Mouse (Mus musculus): ENCODE measurements around the gene Nenf. TPM values are rescaled to one million over a fixed set of nuclear protein-coding genes. Genes with fewer than 3 reads are reported as not detected.

The Nenf gene
- total RNA-seq (2017), result 1.9 to 4.4 TPM (median 2.5 TPM) in 3 replicates

DNA sequence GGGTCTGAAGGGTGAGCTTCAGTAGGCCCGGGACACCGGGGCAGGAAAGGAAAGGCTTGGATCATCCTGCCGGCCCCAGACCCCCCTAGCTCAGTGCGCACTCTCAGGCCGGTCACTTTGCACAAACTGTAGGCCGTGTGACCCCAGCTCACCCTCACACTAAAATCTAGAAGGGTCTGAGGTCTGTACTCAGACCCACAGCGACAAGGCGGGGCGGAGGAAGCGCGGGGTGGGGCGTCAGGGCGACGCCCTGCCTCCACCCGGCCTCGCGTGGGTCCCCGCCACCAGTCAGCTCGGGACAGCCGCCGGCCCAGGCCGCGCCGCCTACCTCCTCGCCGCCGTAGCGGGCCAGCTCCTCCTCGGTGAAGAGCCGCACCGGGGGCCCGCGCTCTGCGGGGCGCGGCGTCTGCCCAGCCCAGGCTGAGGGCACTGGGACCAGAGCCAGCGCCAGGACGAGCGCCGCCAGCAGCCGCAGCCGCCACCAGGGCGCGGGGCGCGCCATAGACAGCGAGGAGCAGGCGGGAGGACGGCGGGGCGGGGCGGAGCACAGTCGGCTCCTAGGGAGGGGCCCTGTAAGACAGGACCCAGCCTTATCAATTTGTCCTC, at the start of gene Nenf:
TSS of gene Nenf (minus strand) at position 604 of the 606 bp plus-strand sequence.
- ATAC-seq (replicated peaks; ENCODE audit: insufficient number of reproducible peaks, low FRiP score, low TSS enrichment, poor library complexity, severe bottlenecking), result no peak; the same call in none of the 2 replicates

DNA sequence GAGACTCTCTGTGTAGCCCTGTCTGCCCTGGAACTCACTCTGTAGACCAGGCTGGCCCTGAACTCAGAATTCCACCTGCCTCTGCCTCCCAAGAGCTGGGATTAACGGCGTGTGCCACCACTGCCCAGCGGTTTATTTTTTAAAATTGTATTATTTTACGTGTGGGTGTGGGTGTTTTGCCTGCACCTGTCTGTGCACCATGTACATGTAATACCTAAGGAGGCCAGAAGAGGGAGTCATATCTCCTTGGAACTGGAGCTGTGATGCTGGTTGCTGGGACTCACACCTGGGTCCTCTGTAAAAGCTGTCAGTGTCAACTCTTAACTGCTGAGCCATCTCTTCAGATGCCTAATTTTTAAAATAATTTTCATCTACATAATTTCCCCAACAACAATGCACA, 46.5 kb upstream of the Nenf start:
- peak; percentile 60 for ATAC-seq (replicated peaks; ENCODE audit: insufficient number of reproducible peaks, low FRiP score, low TSS enrichment, poor library complexity, severe bottlenecking)

DNA sequence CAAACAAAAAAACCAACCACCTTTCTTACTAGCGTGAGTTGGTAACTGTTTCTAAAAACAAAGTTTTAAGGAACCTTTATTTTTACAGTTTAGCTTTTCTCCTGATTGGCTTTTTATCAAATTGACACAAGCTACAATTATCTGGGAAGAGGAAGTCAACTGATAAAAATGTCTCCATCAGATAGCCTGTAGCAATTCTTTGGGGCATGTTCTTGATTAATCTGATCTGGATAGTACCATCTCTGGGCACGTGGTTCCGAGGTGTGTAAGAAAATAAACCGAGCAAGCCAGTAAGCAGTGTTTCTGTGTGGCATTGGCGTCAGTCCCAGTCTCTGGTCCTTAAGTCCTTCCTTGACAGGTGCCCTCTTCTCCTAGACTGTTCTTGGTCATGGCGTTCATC, 44.4 kb upstream of the Nenf start:
- no peak for ATAC-seq (replicated peaks; ENCODE audit: insufficient number of reproducible peaks, low FRiP score, low TSS enrichment, poor library complexity, severe bottlenecking)

DNA sequence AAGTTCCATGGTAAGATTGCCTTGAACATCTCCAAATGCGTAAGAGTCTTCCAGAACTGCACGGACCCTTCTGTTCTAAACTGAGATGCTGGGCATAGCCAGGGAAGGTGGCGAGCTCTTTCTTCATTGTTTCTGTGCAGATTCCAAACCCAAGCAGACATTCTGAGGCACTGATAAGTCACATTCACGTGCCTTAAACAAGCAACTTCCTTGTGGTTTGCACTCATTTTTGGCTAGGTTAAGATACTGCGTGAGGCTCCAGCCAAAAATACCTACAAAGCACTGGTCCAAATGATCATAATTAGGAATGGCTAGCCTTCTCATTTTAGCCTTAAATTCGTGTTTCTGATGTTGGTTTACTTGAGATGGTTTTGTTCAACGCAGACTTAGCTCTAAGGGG, 41.5 kb upstream of the Nenf start:
- ATAC-seq (replicated peaks; ENCODE audit: insufficient number of reproducible peaks, low FRiP score, low TSS enrichment, poor library complexity, severe bottlenecking), result no peak

DNA sequence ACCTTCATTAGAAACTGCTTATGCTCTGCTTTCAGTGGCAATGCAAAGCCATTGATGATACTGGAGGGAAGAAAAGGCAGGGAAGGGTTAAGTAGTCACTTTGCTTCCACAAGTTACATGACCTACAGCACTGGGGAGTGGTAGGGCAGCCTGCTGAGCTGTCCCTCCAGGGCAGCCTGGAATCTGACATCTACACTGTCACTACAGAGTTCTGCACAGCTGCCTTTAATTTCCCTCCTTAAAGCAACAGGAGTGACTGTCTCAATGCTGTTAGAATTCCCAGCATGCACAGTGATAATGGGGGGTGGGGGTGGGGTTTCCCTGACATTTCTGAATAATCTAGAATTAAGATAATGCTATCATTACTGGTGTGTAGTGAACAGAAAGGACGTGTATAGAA, 38.9 kb upstream of the Nenf start:
- ATAC-seq (replicated peaks; ENCODE audit: insufficient number of reproducible peaks, low FRiP score, low TSS enrichment, poor library complexity, severe bottlenecking), result no peak

DNA sequence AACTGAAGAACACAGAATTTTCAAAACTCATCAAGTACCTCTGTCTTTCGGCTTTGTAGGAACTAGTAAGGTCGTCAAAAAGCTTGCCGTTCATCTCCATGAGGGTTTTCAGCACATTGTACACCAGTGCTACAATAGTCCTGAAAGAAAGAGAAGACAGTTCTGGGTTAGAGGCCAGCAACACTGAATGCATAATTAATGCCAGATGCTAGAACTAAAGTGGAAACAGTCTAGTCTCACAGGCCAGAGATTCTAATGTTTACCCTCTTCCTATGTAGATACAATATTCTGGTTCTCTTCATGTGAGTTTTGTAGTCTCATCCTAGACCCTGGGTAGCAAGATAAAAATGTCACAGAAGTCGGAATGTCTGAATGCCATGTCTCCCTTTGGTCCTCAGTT, 35.8 kb upstream of the Nenf start:
- ATAC-seq (replicated peaks; ENCODE audit: insufficient number of reproducible peaks, low FRiP score, low TSS enrichment, poor library complexity, severe bottlenecking), result no peak

DNA sequence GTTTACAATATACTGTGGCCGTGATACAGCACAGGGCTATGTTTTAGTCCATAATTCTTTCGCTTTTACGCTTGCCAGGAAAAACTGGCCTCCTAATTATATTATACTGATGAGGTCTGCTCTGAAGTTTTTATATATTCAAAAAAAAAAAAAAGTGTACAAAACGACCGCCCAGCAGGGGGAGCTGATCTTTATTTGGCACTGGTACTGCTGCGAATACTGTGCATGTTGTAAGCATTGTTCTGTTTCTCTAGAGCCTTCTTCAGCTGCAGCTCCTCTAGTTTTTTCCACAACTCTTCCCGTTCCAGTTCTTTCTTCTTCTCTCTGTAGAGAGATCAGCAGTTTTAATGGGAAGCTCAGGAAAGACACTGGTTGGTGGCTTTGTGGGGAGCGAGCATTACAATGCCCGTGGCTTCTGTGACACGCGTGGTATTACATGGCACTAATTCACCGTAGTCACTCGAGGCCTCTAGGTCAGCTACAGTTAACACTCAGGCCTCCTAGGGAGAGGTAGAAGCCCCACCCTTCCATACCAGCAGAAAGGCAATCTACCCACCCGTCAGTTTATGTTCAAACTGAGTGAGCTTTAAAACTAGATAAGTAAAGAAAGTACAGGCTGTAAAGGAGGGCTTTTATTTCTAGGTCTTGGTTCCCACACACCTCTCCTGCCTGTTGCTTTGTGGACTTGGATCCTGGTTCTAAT, 34.9 kb upstream of the Nenf start:
- ATAC-seq (replicated peaks; ENCODE audit: insufficient number of reproducible peaks, low FRiP score, low TSS enrichment, poor library complexity, severe bottlenecking), result no peak

DNA sequence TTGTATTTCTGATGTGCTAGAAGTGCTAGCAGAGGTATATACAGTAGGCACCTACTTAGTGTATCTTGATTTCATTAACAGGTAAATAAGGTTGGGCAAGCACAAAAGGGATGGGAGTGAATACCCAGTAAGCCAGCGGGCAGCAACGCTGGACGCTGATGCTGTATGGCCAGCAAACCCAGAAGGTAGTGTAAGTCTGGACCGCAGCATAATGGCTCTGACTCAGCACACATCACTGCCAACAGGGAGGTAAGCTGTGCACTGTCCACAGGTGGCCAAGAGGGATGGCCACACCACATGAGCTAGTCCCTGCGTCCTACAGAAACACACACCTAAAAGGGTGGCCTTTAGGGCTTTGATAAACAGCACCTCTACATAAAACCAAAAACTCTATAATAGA, 32.4 kb upstream of the Nenf start:
- ATAC-seq (replicated peaks; ENCODE audit: insufficient number of reproducible peaks, low FRiP score, low TSS enrichment, poor library complexity, severe bottlenecking), result no peak

DNA sequence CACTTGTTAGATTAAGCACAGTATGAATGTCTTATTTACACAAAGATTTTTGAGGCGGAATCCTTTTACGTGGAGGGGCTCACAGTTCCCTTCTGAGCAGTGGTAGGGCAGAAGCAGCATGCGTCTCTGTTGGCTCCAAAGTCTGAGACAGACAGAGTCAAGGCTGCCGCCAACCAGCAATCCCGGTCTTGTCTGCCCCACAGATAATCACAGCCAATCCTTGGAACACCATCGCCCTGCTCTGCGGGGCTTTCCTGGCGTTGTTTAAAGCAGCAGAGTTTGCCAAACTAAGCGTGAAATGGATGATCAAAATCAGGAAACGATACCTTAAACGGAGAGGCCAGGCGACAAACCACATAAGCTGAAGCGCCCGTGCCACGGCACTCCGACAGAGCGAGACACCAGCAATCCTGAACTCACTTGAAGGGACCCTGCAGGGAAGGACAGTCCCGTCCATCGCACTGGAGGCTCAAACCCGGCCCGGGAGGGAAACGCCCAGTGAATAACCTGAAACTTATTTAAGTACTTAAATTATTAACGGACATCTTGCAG, 31.6 kb upstream of the Nenf start:
- ATAC-seq (replicated peaks; ENCODE audit: insufficient number of reproducible peaks, low FRiP score, low TSS enrichment, poor library complexity, severe bottlenecking), result no peak

DNA sequence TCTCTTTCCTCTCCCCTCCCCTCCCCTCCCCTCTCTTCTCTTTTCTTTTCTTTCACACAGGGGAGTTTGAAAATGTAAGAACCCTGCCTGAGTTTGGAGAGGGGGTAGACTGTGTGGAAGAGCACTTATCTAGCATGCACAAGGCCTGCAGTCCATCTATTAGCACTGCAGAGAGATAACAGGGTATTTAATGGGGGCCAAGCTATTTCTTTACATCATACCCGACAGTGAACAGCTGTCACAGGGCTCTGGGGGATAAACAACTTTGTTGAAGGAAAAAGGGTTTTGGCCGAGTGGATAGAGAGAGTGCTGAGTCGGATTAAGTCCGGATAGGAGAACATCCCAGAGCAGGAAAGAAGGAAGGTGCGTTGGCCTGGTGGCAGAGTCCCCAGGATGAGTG, 31.0 kb upstream of the Nenf start:
- ATAC-seq (replicated peaks; ENCODE audit: insufficient number of reproducible peaks, low FRiP score, low TSS enrichment, poor library complexity, severe bottlenecking), result no peak

DNA sequence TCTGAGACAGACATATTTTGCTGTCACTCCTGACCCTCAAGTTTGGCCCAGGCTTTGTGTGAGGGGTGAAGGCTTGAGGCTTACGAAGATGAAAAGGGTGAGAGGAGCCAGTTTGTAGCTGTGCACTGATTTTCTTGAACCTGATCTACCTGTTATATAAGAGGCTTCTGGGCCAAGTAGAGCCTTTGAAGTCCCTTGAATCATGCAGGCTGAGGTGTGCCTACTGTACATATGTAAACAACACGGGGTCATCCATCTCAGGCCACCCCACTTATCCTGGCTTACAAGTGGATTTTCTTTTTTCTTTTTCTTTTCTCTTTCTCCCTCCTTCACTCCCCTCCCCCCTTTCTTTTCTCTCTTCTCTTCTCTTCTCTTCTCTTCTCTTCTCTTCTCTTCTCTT, 30.6 kb upstream of the Nenf start:
- ATAC-seq (replicated peaks; ENCODE audit: insufficient number of reproducible peaks, low FRiP score, low TSS enrichment, poor library complexity, severe bottlenecking), result no peak

DNA sequence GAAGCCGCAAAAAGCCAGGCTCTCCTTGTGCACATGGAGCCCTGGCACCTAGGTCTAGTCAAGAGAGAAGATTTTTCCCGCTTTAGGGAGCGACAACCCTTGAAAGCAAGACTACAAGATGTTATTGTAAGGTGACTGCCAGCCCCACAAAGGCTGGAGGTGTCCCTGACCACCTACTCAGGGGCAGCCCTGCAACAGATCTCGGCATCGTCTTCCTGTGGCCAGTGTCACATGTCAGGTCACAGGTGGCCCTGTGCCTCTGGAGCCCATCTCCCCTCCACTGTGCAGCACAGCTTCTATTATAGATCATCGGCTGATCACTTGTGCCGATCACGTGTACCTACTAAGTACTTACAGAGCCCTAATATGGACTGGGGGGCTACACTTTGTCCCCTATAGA, 29.6 kb upstream of the Nenf start:
- ATAC-seq (replicated peaks; ENCODE audit: insufficient number of reproducible peaks, low FRiP score, low TSS enrichment, poor library complexity, severe bottlenecking), result no peak

DNA sequence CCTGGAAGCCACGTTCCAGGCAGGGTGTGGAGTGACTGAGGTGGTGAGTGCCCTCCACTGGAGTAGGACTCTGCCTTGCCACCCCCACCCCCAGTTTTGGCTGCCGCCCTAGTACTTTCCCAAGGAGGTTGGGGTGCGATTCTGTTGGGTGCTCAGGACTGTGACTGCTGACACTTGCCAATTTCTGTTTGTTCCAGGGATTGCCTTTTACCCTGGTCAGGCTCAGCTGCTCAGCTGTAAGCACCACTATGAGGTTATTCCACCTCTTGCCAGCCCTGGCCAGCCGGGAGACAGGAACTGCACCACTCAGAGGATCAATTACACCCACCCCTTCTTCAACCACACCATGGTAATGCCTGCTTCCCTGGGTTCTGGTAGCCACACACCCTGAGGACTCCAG, 22.5 kb upstream of the Nenf start:
- ATAC-seq (replicated peaks; ENCODE audit: insufficient number of reproducible peaks, low FRiP score, low TSS enrichment, poor library complexity, severe bottlenecking), result no peak

DNA sequence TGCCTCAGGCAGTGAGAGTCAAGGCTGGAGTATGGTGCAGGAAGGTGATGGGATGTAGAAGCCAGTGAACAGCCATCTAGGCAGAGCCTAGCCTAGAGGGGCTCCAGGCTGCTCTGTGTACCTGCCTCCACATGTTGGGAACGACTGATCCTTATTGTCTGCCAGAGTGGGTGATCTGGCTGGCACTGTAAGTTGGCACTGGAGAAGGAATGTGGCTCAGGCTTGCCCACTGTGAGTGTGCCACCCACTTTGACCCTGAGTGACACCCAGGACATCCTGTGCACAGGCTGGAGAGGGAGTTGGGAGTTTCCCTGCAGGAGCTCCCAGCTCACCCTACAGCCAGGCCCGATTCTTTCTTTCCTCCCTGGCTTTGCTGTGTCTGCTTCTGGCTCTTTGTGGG, 21.9 kb upstream of the Nenf start:
- ATAC-seq (replicated peaks; ENCODE audit: insufficient number of reproducible peaks, low FRiP score, low TSS enrichment, poor library complexity, severe bottlenecking), result no peak

DNA sequence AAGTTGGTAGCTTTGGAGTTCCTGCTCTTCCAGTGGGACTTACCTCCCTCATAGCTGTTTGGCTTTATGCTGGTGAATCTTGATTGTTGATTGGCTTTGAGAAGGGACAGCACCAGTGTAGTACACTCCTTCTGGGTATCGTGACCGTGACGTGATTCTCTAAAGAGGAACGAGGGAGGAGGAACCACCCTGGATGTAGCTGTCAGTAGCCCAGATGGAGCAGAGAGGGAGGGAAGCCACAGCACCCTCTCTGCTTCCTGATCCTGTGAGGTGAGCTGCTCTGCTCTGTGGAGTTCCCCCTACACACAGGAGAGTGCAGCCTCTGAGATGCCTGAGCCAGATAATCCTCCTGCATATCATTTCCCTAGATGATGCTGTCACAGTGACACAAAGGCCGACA, 16.5 kb upstream of the Nenf start:
- peak; percentile 92 for ATAC-seq (replicated peaks; ENCODE audit: insufficient number of reproducible peaks, low FRiP score, low TSS enrichment, poor library complexity, severe bottlenecking)

DNA sequence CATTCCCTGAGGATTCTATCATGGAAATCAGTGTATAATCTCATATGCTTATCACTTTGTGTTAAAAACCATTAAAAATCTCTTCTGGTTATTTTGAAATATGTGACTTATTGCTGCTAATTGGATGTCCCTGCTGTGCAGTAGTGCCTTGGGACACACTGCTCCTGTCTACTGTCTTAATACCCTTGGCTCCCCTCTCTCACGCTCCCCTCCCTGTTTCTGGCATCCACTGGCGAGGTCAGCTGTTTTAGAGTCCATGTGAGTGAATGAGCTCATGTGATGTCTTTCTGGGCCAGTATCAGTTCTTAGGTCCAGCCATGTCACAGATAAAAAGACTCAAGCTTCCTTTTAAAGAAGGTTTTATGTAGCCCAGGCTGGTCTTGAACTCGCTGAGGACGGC, 12.4 kb upstream of the Nenf start:
- no peak for ATAC-seq (replicated peaks; ENCODE audit: insufficient number of reproducible peaks, low FRiP score, low TSS enrichment, poor library complexity, severe bottlenecking)

DNA sequence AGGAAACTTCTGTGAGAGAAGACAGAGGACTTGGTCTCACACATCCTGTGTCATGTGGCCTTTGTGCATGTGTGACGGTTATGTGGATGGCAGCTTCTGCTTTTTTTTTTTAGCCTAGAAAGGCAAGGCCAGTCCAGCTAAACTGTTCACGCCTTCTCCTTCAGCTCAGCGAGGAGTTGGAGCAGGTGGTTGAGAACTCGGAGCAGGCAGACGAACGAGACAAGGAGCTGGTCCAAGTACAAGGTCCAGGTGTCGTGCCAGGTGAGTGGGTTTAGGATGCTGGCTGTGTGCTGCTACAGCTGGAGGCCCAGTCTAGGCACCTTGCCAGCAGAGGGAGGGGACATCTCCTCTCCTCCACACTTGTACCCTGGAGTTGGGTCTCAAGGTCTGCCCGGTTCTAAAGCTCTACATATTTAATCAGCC, 10.0 kb upstream of the Nenf start:
- ATAC-seq (replicated peaks; ENCODE audit: insufficient number of reproducible peaks, low FRiP score, low TSS enrichment, poor library complexity, severe bottlenecking), result peak; percentile 59

DNA sequence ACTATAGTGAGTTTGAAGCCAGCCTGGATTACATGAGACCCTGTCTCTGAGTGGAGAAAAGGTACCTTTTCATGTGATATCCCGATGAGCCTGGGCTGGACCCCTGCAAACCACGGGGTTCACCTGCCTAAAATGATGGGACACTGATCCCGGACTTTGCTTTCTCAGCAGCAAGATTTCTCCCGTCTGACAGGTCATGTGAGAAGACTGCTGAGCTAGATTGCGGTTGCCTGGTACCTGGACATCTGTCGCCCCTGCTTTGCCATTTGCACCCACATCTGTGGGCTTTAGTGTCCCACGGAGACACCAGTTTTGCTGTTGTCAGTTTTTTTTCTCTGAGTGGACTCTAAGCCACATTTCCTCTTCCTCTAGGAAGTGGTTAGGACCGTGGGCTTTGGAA, 9.3 kb upstream of the Nenf start:
- no peak for ATAC-seq (replicated peaks; ENCODE audit: insufficient number of reproducible peaks, low FRiP score, low TSS enrichment, poor library complexity, severe bottlenecking)

DNA sequence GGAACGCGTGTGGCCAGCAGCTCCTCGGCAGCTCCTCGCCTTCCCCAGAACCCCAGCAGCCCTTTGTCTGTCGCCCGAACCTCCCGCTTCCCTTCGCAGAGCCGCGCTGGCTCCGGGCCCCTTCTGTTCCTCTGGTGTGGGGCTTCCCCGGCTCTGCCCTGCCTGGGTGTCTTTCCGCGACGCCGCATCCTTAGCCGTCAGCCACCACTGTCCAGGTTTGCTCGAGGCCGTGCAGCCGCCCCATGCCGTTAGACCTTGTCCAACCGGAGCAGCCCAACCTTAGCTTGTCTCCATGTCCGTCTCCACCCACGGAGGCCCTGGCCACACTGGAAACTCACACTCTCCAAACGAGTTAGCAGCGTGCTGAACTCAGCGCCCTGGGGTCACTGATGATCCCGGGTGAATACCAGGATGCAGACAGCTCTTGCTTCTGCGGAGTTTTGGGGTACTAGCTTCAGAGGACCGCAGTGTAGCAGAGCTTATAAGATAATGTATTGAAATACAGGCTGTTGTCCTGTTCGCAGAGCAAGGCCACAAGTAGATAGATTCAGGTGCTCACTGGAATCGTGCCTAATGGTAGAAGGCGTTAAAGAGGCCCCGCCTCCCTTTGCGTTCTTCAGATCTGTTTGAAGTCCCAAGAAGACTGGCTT, 8.4 kb upstream of the Nenf start:
- ATAC-seq (replicated peaks; ENCODE audit: insufficient number of reproducible peaks, low FRiP score, low TSS enrichment, poor library complexity, severe bottlenecking), result peak; percentile 29

DNA sequence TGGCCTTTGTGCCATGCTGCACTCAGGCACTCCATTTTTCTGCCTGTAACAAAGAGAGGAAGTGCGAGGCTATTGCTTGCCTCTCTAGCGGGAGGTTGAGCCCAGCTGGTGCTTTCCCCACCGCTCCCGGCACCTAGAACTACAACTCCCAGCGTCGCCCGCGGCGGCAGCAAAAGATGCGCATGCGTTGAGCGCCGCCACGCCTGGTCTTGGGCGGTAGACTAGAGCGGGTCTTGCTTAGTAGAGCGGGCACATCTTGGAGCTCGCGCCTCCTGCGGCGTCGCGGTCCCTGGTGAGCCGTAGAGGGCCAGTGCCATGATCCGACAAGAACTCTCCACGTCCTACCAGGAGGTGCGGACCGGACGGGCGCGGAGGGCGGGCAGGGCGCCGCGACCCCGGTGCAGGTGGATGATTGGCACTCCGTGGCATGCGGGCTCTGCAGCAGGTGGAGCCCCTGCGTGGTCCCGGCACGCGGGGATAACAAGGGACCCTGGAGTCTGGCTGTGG, 7.8 kb upstream of the Nenf start, which contains the start of gene Tmem206:
TSS of gene Tmem206 (plus strand) at position 187 of the 507 bp plus-strand sequence.
- peak; percentile 89 for ATAC-seq (replicated peaks; ENCODE audit: insufficient number of reproducible peaks, low FRiP score, low TSS enrichment, poor library complexity, severe bottlenecking)

Measured in monocyte, adult 5-6 weeks (primary cell).